Mouse (Mus musculus): Measurements from ENCODE around the gene St3gal3.
A peak's percentile ranks its signal among the peaks of the same experiment; 100 is the strongest.

GRCm38 (mm10) chr4:118083217-118083951 is 51.3 kb downstream of the St3gal3 start:
- TF ChIP-seq CTCF (IDR thresholded peaks at IDR 0.05; ENCODE audit: low read depth) (peak; percentile 99), EP300 (IDR thresholded peaks at IDR 0.05; ENCODE audit: low read depth) (no peak)
